Mouse (Mus musculus): ENCODE data around the gene Misp. TPM values are rescaled to one million over a fixed set of nuclear protein-coding genes. Genes with fewer than 3 reads are reported as not detected.

Misp gene
- polyA plus RNA-seq, 1 experiment, result 4.0 TPM

DNA sequence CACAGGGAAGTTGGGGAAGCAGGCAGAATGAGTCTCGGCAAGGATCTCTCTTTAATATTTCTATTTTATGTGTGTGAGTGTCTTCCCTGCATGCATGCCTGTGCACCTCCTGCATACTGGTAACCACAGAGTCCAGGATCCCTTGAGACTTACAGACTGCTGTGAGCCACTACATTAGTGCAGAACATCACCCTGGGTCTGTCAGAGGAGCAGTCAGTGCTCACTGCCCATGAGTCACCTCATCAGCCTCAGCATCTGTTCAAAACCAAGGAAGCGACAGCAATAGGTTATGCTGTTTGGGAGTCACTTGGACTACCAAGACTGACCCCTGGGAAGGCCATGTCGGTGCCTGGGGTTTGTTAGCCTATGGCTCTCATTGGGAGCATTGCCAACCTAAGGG lies 21.5 kb downstream of the Misp start:
- Histone ChIP-seq H3K27me3 (ENCODE audit: control insufficient read depth, insufficient read depth, low read length, poor library complexity, severe bottlenecking) (no peaks in the 10 kb centered on the region), H3K4me1 (ENCODE audit: control insufficient read depth, insufficient read depth, low read length) (peaks cover 6% of the 10 kb centered on the region), H3K9ac (ENCODE audit: low read depth, poor library complexity, severe bottlenecking) (no peak overlapping the region), H3K9me3 (replicated peaks; ENCODE audit: control insufficient read depth, insufficient read depth, low read length, poor library complexity, severe bottlenecking) (no peaks in the 10 kb centered on the region), H3K36me3 (ENCODE audit: control insufficient read depth, insufficient read depth, low read length, poor library complexity, severe bottlenecking) (no peaks in the 10 kb centered on the region), H3K27ac (ENCODE audit: insufficient read depth, low read length) (no peak overlapping the region), H3K4me3 (ENCODE audit: low read depth, low read length) (no peak overlapping the region)
- TF ChIP-seq POLR2A (IDR thresholded peaks at IDR 0.05; ENCODE audit: insufficient read depth, low read length) (no peak), CTCF (IDR thresholded peaks at IDR 0.05; ENCODE audit: low read depth, low read length) (no peak), EP300 (IDR thresholded peaks at IDR 0.05; ENCODE audit: insufficient read depth, low read depth, low read length) (no peak)

DNA sequence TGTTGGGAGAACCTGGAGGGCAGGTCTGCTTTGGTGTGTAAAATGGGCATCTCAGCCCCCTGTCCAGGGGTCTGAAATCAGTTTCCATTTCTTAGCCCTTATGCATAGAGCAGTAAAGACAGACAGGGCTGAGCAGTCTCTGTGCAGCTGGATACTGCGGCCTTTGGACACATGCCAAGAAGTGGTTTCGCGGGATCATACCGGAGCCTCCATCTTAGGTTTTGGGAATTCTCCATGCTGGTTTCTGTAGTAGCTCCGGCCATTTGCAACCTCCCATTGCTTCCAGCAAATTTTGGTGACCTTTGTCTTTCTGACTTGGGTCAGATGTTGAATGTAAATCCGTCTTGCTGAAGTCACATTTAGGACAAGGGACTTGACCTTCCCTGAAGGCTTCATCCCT lies 22.7 kb downstream of the Misp start:
- no peaks in the 10 kb centered on the region for H3K36me3 ChIP-seq (ENCODE audit: control insufficient read depth, insufficient read depth, low read length, poor library complexity, severe bottlenecking)
- H3K27me3 ChIP-seq (ENCODE audit: control insufficient read depth, insufficient read depth, low read length, poor library complexity, severe bottlenecking), result no peaks in the 10 kb centered on the region
- peaks cover 6% of the 10 kb centered on the region for H3K4me1 ChIP-seq (ENCODE audit: control insufficient read depth, insufficient read depth, low read length)
- H3K4me3 ChIP-seq (ENCODE audit: low read depth, low read length), result no peak overlapping the region
- no peak overlapping the region for H3K9ac ChIP-seq (ENCODE audit: low read depth, poor library complexity, severe bottlenecking)
- H3K27ac ChIP-seq (ENCODE audit: insufficient read depth, low read length), result no peak overlapping the region
- H3K9me3 ChIP-seq (replicated peaks; ENCODE audit: control insufficient read depth, insufficient read depth, low read length, poor library complexity, severe bottlenecking), result no peaks in the 10 kb centered on the region
- TF ChIP-seq EP300 (IDR thresholded peaks at IDR 0.05; ENCODE audit: insufficient read depth, low read depth, low read length) (no peak), POLR2A (IDR thresholded peaks at IDR 0.05; ENCODE audit: insufficient read depth, low read length) (no peak), CTCF (IDR thresholded peaks at IDR 0.05; ENCODE audit: low read depth, low read length) (no peak)

DNA sequence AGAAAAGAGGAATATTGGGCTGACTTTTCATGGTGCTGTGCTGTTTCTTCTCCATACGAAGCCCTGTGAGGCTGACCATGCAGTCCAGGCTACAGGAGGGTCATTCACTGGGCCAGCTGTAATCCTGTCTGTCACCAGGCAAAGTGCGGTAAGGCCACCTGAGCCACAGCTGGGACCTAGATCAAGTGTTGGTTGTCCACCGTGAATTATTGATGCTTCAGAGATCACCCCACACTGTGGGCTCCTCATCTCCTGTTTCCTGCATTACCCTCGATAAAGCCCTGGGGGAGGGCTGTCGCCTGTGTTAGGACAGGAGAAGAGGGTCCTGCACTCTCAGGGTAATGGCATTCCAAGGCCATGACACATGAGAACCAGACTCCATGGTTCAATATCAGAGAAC lies 25.8 kb downstream of the Misp start:
- Histone ChIP-seq H3K27ac (ENCODE audit: insufficient read depth, low read length) (no peak overlapping the region), H3K9me3 (replicated peaks; ENCODE audit: control insufficient read depth, insufficient read depth, low read length, poor library complexity, severe bottlenecking) (no peaks in the 10 kb centered on the region), H3K27me3 (ENCODE audit: control insufficient read depth, insufficient read depth, low read length, poor library complexity, severe bottlenecking) (no peaks in the 10 kb centered on the region), H3K4me3 (ENCODE audit: low read depth, low read length) (no peak overlapping the region), H3K4me1 (ENCODE audit: control insufficient read depth, insufficient read depth, low read length) (peaks cover 14% of the 10 kb centered on the region), H3K9ac (ENCODE audit: low read depth, poor library complexity, severe bottlenecking) (no peak overlapping the region), H3K36me3 (ENCODE audit: control insufficient read depth, insufficient read depth, low read length, poor library complexity, severe bottlenecking) (no peaks in the 10 kb centered on the region)
- TF ChIP-seq CTCF (IDR thresholded peaks at IDR 0.05; ENCODE audit: low read depth, low read length), result no peak
- TF ChIP-seq EP300 (IDR thresholded peaks at IDR 0.05; ENCODE audit: insufficient read depth, low read depth, low read length), result no peak
- TF ChIP-seq POLR2A (IDR thresholded peaks at IDR 0.05; ENCODE audit: insufficient read depth, low read length), result no peak

DNA sequence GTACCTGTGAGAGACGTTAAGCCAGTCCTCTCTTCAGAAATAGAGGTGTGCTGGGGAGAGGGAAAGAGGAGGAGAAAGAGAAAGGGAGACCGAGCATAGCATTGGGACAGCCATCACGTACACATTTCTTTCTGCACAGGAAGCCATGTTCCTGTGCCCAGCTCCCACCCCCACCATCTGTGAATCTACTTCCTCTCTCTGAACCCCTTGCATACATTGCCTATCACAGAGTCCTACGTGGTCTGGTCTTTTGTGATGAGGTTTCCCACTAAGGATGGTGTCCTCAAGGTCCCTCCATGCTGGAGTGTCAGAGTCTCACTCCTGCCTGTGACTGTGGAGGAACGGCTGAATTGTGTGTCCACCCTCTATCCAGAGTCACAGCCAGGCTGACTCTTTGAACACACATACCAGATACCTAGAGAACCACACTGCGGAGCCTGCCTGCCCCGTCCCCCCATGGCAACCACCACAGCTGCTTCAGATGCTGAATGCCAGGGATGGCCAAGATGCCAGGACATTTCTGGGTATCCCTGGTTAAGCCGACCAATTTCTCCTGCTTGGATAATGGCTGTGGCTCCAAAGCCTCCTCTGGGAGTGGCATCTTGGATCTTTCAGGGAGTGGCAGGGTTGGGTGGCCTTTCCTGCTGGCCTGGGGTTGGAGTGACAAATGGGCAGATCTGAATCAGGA lies 29.3 kb downstream of the Misp start:
- H3K9me3 ChIP-seq (replicated peaks; ENCODE audit: control insufficient read depth, insufficient read depth, low read length, poor library complexity, severe bottlenecking), result no peaks in the 10 kb centered on the region
- TF ChIP-seq CTCF (IDR thresholded peaks at IDR 0.05; ENCODE audit: low read depth, low read length) (no peak), EP300 (IDR thresholded peaks at IDR 0.05; ENCODE audit: insufficient read depth, low read depth, low read length) (no peak), POLR2A (IDR thresholded peaks at IDR 0.05; ENCODE audit: insufficient read depth, low read length) (no peak)
- no peak overlapping the region for H3K9ac ChIP-seq (ENCODE audit: low read depth, poor library complexity, severe bottlenecking)
- no peak overlapping the region for H3K27ac ChIP-seq (ENCODE audit: insufficient read depth, low read length)
- H3K4me1 ChIP-seq (ENCODE audit: control insufficient read depth, insufficient read depth, low read length), result peaks cover 7% of the 10 kb centered on the region
- H3K36me3 ChIP-seq (ENCODE audit: control insufficient read depth, insufficient read depth, low read length, poor library complexity, severe bottlenecking), result no peaks in the 10 kb centered on the region
- H3K27me3 ChIP-seq (ENCODE audit: control insufficient read depth, insufficient read depth, low read length, poor library complexity, severe bottlenecking), result no peaks in the 10 kb centered on the region
- H3K4me3 ChIP-seq (ENCODE audit: low read depth, low read length), result no peak overlapping the region

DNA sequence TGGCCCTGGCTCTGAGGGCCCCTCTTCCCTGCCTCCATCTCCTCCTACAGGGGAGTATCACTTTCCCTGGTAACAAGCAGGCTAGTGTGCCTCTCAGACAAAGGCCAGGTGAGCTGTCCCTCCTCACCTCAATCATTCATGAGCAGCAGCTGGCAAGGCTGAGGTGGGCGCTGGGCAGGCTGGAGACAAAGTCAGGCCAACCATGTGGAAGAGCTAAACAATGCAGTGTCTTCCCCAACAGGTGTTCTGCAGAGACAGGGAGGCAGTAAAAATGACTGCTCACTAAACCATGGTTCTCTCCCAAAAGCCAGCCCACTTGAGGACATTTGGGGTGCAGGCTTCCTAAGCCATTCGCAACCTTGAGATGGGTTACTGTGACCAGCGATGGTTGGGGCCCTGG lies 30.9 kb downstream of the Misp start:
- TF ChIP-seq EP300 (IDR thresholded peaks at IDR 0.05; ENCODE audit: insufficient read depth, low read depth, low read length) (no peak), POLR2A (IDR thresholded peaks at IDR 0.05; ENCODE audit: insufficient read depth, low read length) (no peak), CTCF (IDR thresholded peaks at IDR 0.05; ENCODE audit: low read depth, low read length) (no peak)

DNA sequence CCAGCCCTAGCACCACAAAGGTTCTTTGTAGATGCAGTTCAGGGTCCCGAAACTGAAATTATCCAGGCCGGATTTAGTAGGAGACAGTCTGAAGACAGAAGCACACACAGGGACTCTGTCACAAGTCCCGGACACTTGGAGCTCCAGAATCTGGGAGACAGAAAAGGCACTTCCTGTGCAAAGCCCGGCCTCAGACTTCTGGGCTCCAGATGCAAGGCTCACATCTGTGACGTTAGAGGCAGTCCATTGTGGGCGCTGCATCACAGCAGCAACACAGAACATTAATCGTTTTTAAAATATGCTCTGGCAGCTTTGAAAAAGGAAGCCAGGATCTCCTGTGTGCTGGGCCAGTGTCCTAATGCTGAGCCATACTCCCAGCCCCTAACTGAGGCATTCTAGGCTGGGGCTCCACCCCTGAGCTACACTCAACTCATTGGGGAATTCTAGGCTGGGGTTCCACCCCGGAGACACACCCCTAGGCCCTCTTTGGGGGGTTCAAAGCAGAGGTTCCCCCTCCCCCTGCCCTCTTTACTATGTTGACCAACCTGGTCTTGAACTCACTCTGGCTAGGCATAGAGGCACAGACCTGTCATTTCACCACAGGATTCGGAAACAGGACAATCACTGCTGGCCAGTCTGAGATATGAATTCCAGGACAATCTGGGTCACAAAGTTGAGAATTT lies 31.5 kb downstream of the Misp start:
- no peaks in the 10 kb centered on the region for H3K9me3 ChIP-seq (replicated peaks; ENCODE audit: control insufficient read depth, insufficient read depth, low read length, poor library complexity, severe bottlenecking)
- peaks cover 9% of the 10 kb centered on the region for H3K4me1 ChIP-seq (ENCODE audit: control insufficient read depth, insufficient read depth, low read length)
- peak overlapping the region; percentile 76 for H3K4me3 ChIP-seq (ENCODE audit: low read depth, low read length)
- H3K36me3 ChIP-seq (ENCODE audit: control insufficient read depth, insufficient read depth, low read length, poor library complexity, severe bottlenecking), result peaks cover 10% of the 10 kb centered on the region
- peak overlapping the region; percentile 90 for H3K27ac ChIP-seq (ENCODE audit: insufficient read depth, low read length)
- H3K27me3 ChIP-seq (ENCODE audit: control insufficient read depth, insufficient read depth, low read length, poor library complexity, severe bottlenecking), result no peaks in the 10 kb centered on the region
- H3K9ac ChIP-seq (ENCODE audit: low read depth, poor library complexity, severe bottlenecking), result peak overlapping the region; percentile 70
- TF ChIP-seq CTCF (IDR thresholded peaks at IDR 0.05; ENCODE audit: low read depth, low read length), result no peak
- no peak for TF ChIP-seq POLR2A (IDR thresholded peaks at IDR 0.05; ENCODE audit: insufficient read depth, low read length)
- no peak for TF ChIP-seq EP300 (IDR thresholded peaks at IDR 0.05; ENCODE audit: insufficient read depth, low read depth, low read length)

More for the DNA sequence above, 30.9 kb downstream of the Misp start:
- Histone ChIP-seq H3K9me3 (replicated peaks; ENCODE audit: control insufficient read depth, insufficient read depth, low read length, poor library complexity, severe bottlenecking) (no peaks in the 10 kb centered on the region), H3K4me3 (ENCODE audit: low read depth, low read length) (peak overlapping the region; percentile 76), H3K27me3 (ENCODE audit: control insufficient read depth, insufficient read depth, low read length, poor library complexity, severe bottlenecking) (no peaks in the 10 kb centered on the region), H3K36me3 (ENCODE audit: control insufficient read depth, insufficient read depth, low read length, poor library complexity, severe bottlenecking) (peaks cover 4% of the 10 kb centered on the region), H3K27ac (ENCODE audit: insufficient read depth, low read length) (peak overlapping the region; percentile 90), H3K4me1 (ENCODE audit: control insufficient read depth, insufficient read depth, low read length) (peaks cover 7% of the 10 kb centered on the region), H3K9ac (ENCODE audit: low read depth, poor library complexity, severe bottlenecking) (peak overlapping the region; percentile 70)
